Mouse (Mus musculus) cerebellum, adult 2 months (tissue): ENCODE measurements around the gene Otogl. TPM values are rescaled to one million over a fixed set of nuclear protein-coding genes. Genes with fewer than 3 reads are reported as not detected.
A peak's percentile ranks its signal among the peaks of the same experiment; 100 is the strongest.
"Not testable (repeated sequence)": the region's sequence is repeated elsewhere in the genome, so short reads cannot be mapped to it uniquely, and the experiment has no call there.

Source experiments
- DNase-seq, 2 experiments: peaks; one replicate each; pipeline ENCODE4 v3.0.0; 2021
- H3K27ac ChIP-seq: fragments of 200-500 bp; 2 replicates; pipeline ENCODE4 v1.5.1; 2012; ENCODE audit warnings: low read length, control low read depth, inconsistent platforms; ENCODE audit not compliant: insufficient read depth
- H3K27me3 ChIP-seq: fragments of 200-500 bp; 2 replicates; pipeline ENCODE4 v1.6.1; 2012; ENCODE audit warnings: inconsistent platforms, mild to moderate bottlenecking, low read length, moderate library complexity; ENCODE audit not compliant: control insufficient read depth, insufficient read depth
- H3K4me1 ChIP-seq: fragments of 200-500 bp; 2 replicates; pipeline ENCODE4 v1.6.1; 2011; ENCODE audit warnings: low read length; ENCODE audit not compliant: control insufficient read depth, insufficient read depth
- H3K4me3 ChIP-seq: fragments of 200-500 bp; replicated peaks from 2 replicates; pipeline ENCODE3; 2011; ENCODE audit warnings: mild to moderate bottlenecking, low read depth, low read length, control low read depth; ENCODE audit not compliant: insufficient read depth
- CTCF ChIP-seq: fragments of 200-500 bp; IDR thresholded peaks from 2 replicates; pipeline ENCODE4 v1.5.1; 2011; ENCODE audit warnings: low read depth, mild to moderate bottlenecking, control low read depth, low read length, moderate library complexity, borderline replicate concordance; ENCODE audit not compliant: insufficient read depth
- POLR2A ChIP-seq: fragments of 200-500 bp; IDR thresholded peaks from 2 replicates; pipeline ENCODE4 v1.6.1; 2011; ENCODE audit warnings: low read length, control low read depth, borderline replicate concordance; ENCODE audit not compliant: insufficient read depth
- WGBS: fragments of 180-500 bp; shearing (Covaris S2); methylation state at CpG from one replicate; pipeline ENCODE4 v1.1.7; 2018; 5-methylcytosine and 5-hydroxymethylcytosine counted together
- polyA plus RNA-seq: library from polyadenylated mRNA; depleted of rRNA; stranded (reverse); fragments of >200 nt; gene quantifications from 2 replicates; pipeline ENCODE4 v1.2.3, GENCODE M21; 2012

Otogl gene
- polyA plus RNA-seq, 1 experiment: 0.05 TPM

DNA sequence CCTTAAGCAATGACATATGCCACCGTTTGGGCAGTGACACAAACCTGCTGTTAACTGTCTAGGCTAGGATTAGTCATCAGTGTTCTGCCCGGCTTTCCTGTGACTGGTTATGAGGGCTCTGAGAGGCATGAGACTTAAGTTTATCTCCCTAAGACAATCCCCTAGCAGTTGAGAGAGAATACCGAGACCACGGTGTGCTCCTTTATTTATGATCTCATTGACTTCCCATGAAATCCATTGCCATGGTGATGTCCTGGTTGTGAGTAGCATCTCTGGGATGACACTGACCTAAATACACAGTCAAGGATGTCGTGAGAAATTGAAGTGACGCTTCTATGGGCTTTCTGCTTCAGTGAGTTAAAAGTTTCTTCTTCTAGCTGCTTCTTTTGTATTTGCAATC is 82.8 kb downstream of the Otogl start:
- no peak for DNase-seq
- Histone ChIP-seq H3K4me1 (no peaks in the 10 kb centered on the region), H3K4me3 (no peak overlapping the region), H3K27me3 (no peaks in the 10 kb centered on the region), H3K27ac (no peak overlapping the region)
- 27% methylated on average over 6 of the region's 6 CpGs for WGBS
- TF ChIP-seq POLR2A (no peak), CTCF (no peak)

DNA sequence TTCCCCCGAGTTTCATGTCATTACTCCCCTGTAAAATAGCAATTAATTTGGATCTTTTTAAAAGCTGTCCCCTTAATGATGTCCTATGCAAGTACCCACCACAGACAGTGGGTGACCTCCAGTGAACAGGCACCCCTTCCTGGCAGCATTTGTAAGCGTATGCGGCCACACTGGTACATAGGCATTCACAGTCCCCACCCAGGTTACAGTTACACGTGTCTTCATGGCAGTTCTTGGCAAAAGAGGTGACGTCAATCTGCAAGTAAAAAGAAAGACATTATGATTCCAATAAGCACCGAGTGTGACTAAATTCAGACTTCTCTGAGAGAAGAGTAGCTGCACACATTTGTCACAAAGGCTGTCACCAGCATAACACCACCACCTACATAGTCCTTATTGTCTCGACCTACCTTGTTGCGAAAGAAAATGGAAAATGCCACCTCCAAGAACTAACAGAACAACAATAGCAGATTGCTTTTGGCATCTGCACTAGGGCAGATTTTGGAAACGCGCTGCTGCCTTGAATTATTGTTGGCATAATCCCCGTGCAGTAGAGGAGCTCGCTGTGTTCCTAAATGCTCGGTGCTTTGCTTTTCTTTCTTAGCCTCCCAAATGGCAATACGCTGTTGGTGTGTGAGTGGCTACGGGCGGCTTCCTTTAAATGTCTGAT is 98.0 kb downstream of the Otogl start:
- no peak overlapping the region for H3K4me3 ChIP-seq
- no peak for DNase-seq
- 55% methylated on average over 16 of the region's 16 CpGs for WGBS
- H3K27me3 ChIP-seq: no peaks in the 10 kb centered on the region
- TF ChIP-seq CTCF (no peak), POLR2A (no peak)
- no peaks in the 10 kb centered on the region for H3K4me1 ChIP-seq
- H3K27ac ChIP-seq: no peak overlapping the region

DNA sequence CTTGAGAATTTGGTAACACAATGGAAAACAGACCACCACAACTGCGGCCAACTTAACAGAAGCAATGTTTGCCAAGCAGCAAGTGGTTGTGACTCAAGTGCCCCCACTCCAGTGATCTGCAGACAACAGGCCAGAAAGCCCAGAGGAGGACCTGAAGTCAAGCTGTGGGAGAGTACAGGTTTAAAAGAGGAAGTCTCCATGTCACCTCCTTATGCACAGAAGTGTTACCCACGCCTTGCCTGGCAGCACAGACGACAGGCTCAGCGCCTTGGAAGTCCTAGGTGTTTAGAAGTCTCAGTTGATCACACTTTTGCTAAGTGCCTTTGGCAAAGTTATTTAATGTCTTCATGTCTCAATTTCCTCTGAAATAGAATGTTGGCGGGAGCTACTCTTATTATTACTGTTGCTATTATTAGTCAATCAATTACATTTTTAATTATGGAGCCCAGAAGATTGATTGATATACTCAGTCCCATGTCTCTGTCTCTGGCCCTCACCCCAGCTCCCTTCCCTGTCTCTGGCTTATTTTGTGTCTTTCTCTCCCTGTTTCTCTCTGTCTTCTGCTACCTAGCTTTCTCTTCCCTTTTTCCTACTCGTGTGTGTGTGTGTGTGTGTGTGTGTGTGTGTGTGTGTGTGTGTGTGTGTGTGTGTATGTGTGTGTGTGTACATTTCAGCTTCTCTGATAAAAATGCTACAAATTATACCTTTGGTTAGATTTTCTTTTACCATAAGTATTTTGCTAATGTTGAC is 101.1 kb downstream of the Otogl start:
- TF ChIP-seq POLR2A: no peak
- no peak for TF ChIP-seq CTCF
- Histone ChIP-seq H3K4me1 (no peaks in the 10 kb centered on the region), H3K27ac (no peak overlapping the region), H3K27me3 (no peaks in the 10 kb centered on the region), H3K4me3 (no peak overlapping the region)
- no peak for DNase-seq
- WGBS: 79% methylated on average over 6 of the region's 6 CpGs

- no peaks in the 10 kb centered on the region for H3K27me3 ChIP-seq
- 99% methylated on average over 2 of the region's 2 CpGs for WGBS
- DNase-seq: no peak
- H3K4me1 ChIP-seq: no peaks in the 10 kb centered on the region
- no peak overlapping the region for H3K27ac ChIP-seq
- TF ChIP-seq CTCF (no peak), POLR2A (no peak)
- no peak overlapping the region for H3K4me3 ChIP-seq
Measured at GRCm38 (mm10) chr10:107805203-107805602, 106.7 kb downstream of the Otogl start.

GRCm38 (mm10) chr10:107804285-107804684 is 107.6 kb downstream of the Otogl start:
- H3K27me3 ChIP-seq, DNase-seq, H3K4me1 ChIP-seq, H3K27ac ChIP-seq, H3K4me3 ChIP-seq: not testable (repeated sequence)
- WGBS: 82% methylated on average over 2 of the region's 2 CpGs

GRCm38 (mm10) chr10:107799671-107800353 is 112.1 kb downstream of the Otogl start:
- no peak overlapping the region for H3K4me3 ChIP-seq
- H3K27me3 ChIP-seq: no peaks in the 10 kb centered on the region
- TF ChIP-seq CTCF (peak; percentile 80), POLR2A (no peak)
- H3K4me1 ChIP-seq: no peaks in the 10 kb centered on the region
- WGBS: 13% methylated on average over 7 of the region's 7 CpGs
- H3K27ac ChIP-seq: no peak overlapping the region
- peak; percentile 33 to 40 for DNase-seq

GRCm38 (mm10) chr10:107794812-107795756 is 116.8 kb downstream of the Otogl start:
- Histone ChIP-seq H3K27me3 (no peaks in the 10 kb centered on the region), H3K27ac (no peak overlapping the region), H3K4me1 (no peaks in the 10 kb centered on the region), H3K4me3 (no peak overlapping the region)
- DNase-seq: no peak
- WGBS: 81% methylated on average over 10 of the region's 10 CpGs
- TF ChIP-seq CTCF: no peak
- no peak for TF ChIP-seq POLR2A
